Mouse (Mus musculus) E14TG2a.4 (cell line): ENCODE results near the gene Ascc1.

Experiments used
- CTCF ChIP-seq: conservative IDR thresholded peaks from 2 replicates; pipeline ENCODE4 v1.5.1; 2014; ENCODE audit warnings: low read length
- NANOG ChIP-seq: IDR thresholded peaks from 2 replicates; pipeline ENCODE4 v1.6.1; 2014; ENCODE audit warnings: borderline replicate concordance, low read length, mixed read lengths
- POU5F1 ChIP-seq: IDR thresholded peaks from 2 replicates; pipeline ENCODE4 v1.6.1; 2014; ENCODE audit warnings: low read length, borderline replicate concordance

- no peak for TF ChIP-seq CTCF
- no peak for TF ChIP-seq POU5F1
- TF ChIP-seq NANOG = no peak
Observed at GRCm38 (mm10) chr10:60106531-60107186, 104.1 kb downstream of the Ascc1 start.
